Mouse (Mus musculus): Measurements from ENCODE around the gene Ccdc169. TPM values are rescaled to one million over a fixed set of nuclear protein-coding genes. Genes with fewer than 3 reads are reported as not detected.

Ccdc169 gene
- polyA plus RNA-seq, 1 experiment from 2014 or later = 0.20 TPM

- Histone ChIP-seq H3K4me3 (replicated peaks; ENCODE audit: low read depth, low read length) (no peak overlapping the region), H3K27me3 (ENCODE audit: insufficient read depth, low read length) (no peaks in the 10 kb centered on the region), H3K9ac (ENCODE audit: low read depth, low read length) (no peak overlapping the region), H3K4me1 (replicated peaks; ENCODE audit: insufficient read depth, low read length) (0 out of 2 replicates have a peak, but pooled peaks cover 4% of the 10 kb centered on the region), H3K4me2 (ENCODE audit: low read length) (no peak overlapping the region), H3K27ac (no peak overlapping the region), H3K36me3 (ENCODE audit: insufficient read depth, low read length) (no peaks in the 10 kb centered on the region), H3K9me3 (replicated peaks; ENCODE audit: low read length) (no peaks in the 10 kb centered on the region)
- no peak for DNase-seq (ENCODE audit: low spot score)
- WGBS = 57% methylated on average over 6 of the region's 6 CpGs
- ATAC-seq (replicated peaks; ENCODE audit: low FRiP score, low read depth) = no peak
- TF ChIP-seq CTCF (IDR thresholded peaks at IDR 0.05; ENCODE audit: low read depth) = no peak
These were observed 40.1 kb downstream of the Ccdc169 start for GRCm38 (mm10) chr3:55177271-55177670.

GRCm38 (mm10) chr3:55181766-55182165, 44.6 kb downstream of the Ccdc169 start, which contains the start of gene Sohlh2:
TSS of gene Sohlh2 (plus strand) at chr3:55182028.
- H3K27ac ChIP-seq = no peak within 1 kb of the TSS
- no peaks in the 10 kb centered on the region for H3K27me3 ChIP-seq (ENCODE audit: insufficient read depth, low read length)
- H3K9me3 ChIP-seq (replicated peaks; ENCODE audit: low read length) = no peaks in the 10 kb centered on the region
- no peaks in the 10 kb centered on the region for H3K36me3 ChIP-seq (ENCODE audit: insufficient read depth, low read length)
- ATAC-seq (replicated peaks; ENCODE audit: low FRiP score, low read depth) (no peak), DNase-seq (ENCODE audit: low spot score) (no peak)
- H3K4me3 ChIP-seq (replicated peaks; ENCODE audit: low read depth, low read length) = no peak within 1 kb of the TSS
- 95% methylated on average over 22 of the region's 22 CpGs for WGBS
- no peaks in the 10 kb centered on the region for H3K4me1 ChIP-seq (replicated peaks; ENCODE audit: insufficient read depth, low read length)
- no peak within 1 kb of the TSS for H3K9ac ChIP-seq (ENCODE audit: low read depth, low read length)
- TF ChIP-seq CTCF (IDR thresholded peaks at IDR 0.05; ENCODE audit: low read depth) = no peak
- no peak within 1 kb of the TSS for H3K4me2 ChIP-seq (ENCODE audit: low read length)

- Histone ChIP-seq H3K27ac (no peak overlapping the region), H3K27me3 (ENCODE audit: insufficient read depth, low read length) (no peaks in the 10 kb centered on the region), H3K4me1 (replicated peaks; ENCODE audit: insufficient read depth, low read length) (no peaks in the 10 kb centered on the region), H3K36me3 (ENCODE audit: insufficient read depth, low read length) (no peaks in the 10 kb centered on the region), H3K9ac (ENCODE audit: low read depth, low read length) (no peak overlapping the region), H3K9me3 (replicated peaks; ENCODE audit: low read length) (no peaks in the 10 kb centered on the region), H3K4me2 (ENCODE audit: low read length) (no peak overlapping the region), H3K4me3 (replicated peaks; ENCODE audit: low read depth, low read length) (no peak overlapping the region)
- 77% methylated on average over 4 of the region's 4 CpGs for WGBS
- no peak for TF ChIP-seq CTCF (IDR thresholded peaks at IDR 0.05; ENCODE audit: low read depth)
- DNase-seq (ENCODE audit: low spot score) (no peak), ATAC-seq (replicated peaks; ENCODE audit: low FRiP score, low read depth) (no peak)
These were observed 54.5 kb downstream of the Ccdc169 start for GRCm38 (mm10) chr3:55191668-55192067.

- WGBS = 66% methylated on average over 2 of the region's 2 CpGs
- no peaks in the 10 kb centered on the region for H3K36me3 ChIP-seq (ENCODE audit: insufficient read depth, low read length)
- no peak for TF ChIP-seq CTCF (IDR thresholded peaks at IDR 0.05; ENCODE audit: low read depth)
- no peaks in the 10 kb centered on the region for H3K27me3 ChIP-seq (ENCODE audit: insufficient read depth, low read length)
- no peak overlapping the region for H3K4me2 ChIP-seq (ENCODE audit: low read length)
- no peak overlapping the region for H3K9ac ChIP-seq (ENCODE audit: low read depth, low read length)
- DNase-seq (ENCODE audit: low spot score) (no peak), ATAC-seq (replicated peaks; ENCODE audit: low FRiP score, low read depth) (no peak)
- H3K27ac ChIP-seq = no peak overlapping the region
- no peaks in the 10 kb centered on the region for H3K4me1 ChIP-seq (replicated peaks; ENCODE audit: insufficient read depth, low read length)
- no peaks in the 10 kb centered on the region for H3K9me3 ChIP-seq (replicated peaks; ENCODE audit: low read length)
- no peak overlapping the region for H3K4me3 ChIP-seq (replicated peaks; ENCODE audit: low read depth, low read length)
These were observed 56.2 kb downstream of the Ccdc169 start for GRCm38 (mm10) chr3:55193351-55193750.

GRCm38 (mm10) chr3:55194792-55195191, 57.7 kb downstream of the Ccdc169 start:
- H3K27me3 ChIP-seq (ENCODE audit: insufficient read depth, low read length) = no peaks in the 10 kb centered on the region
- DNase-seq (ENCODE audit: low spot score) (no peak), ATAC-seq (replicated peaks; ENCODE audit: low FRiP score, low read depth) (no peak)
- H3K27ac ChIP-seq = no peak overlapping the region
- no peak for TF ChIP-seq CTCF (IDR thresholded peaks at IDR 0.05; ENCODE audit: low read depth)
- H3K9ac ChIP-seq (ENCODE audit: low read depth, low read length) = no peak overlapping the region
- H3K4me1 ChIP-seq (replicated peaks; ENCODE audit: insufficient read depth, low read length) = no peaks in the 10 kb centered on the region
- H3K36me3 ChIP-seq (ENCODE audit: insufficient read depth, low read length) = no peaks in the 10 kb centered on the region
- no peaks in the 10 kb centered on the region for H3K9me3 ChIP-seq (replicated peaks; ENCODE audit: low read length)
- no peak overlapping the region for H3K4me2 ChIP-seq (ENCODE audit: low read length)
- WGBS = 77% methylated on average over 8 of the region's 8 CpGs
- H3K4me3 ChIP-seq (replicated peaks; ENCODE audit: low read depth, low read length) = no peak overlapping the region

- WGBS = 64% methylated on average over 5 of the region's 5 CpGs
- Histone ChIP-seq H3K4me2 (ENCODE audit: low read length) (no peak overlapping the region), H3K27ac (no peak overlapping the region), H3K27me3 (ENCODE audit: insufficient read depth, low read length) (no peaks in the 10 kb centered on the region), H3K4me1 (replicated peaks; ENCODE audit: insufficient read depth, low read length) (no peaks in the 10 kb centered on the region), H3K9me3 (replicated peaks; ENCODE audit: low read length) (no peaks in the 10 kb centered on the region), H3K4me3 (replicated peaks; ENCODE audit: low read depth, low read length) (no peak overlapping the region), H3K9ac (ENCODE audit: low read depth, low read length) (no peak overlapping the region), H3K36me3 (ENCODE audit: insufficient read depth, low read length) (no peaks in the 10 kb centered on the region)
- peak; percentile 68 for DNase-seq (ENCODE audit: low spot score)
- no peak for TF ChIP-seq CTCF (IDR thresholded peaks at IDR 0.05; ENCODE audit: low read depth)
- no peak for ATAC-seq (replicated peaks; ENCODE audit: low FRiP score, low read depth)
These were observed 58.6 kb downstream of the Ccdc169 start for GRCm38 (mm10) chr3:55195581-55196327.

Measured in kidney, postnatal 0 days (tissue).